Mouse (Mus musculus): ENCODE results near the gene Eme1.

Eme1 gene

DNA sequence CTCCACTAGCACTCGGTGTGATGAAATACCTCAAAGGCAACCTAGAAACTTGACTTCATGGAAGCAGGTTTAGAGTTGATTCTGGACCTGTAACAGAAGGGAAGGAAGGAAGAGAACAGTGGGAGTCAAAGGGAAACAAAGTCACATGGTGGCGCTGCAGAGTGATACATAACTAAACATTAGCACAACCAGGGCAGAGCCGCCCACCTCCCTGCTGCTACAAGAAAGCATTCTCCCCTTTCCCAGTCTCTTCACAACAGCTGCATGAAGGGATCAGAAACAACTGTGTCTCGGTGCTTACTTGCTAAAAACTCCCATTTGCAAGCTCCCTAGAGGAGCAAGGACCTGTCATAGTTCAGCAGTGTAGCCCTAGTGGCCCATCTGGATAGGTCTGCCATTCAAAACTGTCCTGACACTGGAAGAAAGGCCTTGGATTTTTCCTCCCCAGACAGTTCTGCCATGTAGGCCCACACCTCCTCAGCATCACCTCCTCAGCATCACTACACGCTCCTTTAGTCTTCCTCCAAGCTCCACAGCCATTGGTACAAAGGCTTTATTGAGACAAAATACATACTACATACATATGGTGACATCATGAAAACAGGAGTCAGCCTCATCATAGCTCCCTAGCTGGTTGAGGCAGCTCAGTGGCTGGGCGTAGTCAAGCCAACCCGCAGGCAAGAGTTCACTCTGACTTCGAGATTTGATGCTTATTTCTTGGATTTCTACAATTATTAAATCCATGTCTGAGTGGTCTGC, 9.1 kb downstream of the Eme1 start:
- no peak for DNase-seq

DNA sequence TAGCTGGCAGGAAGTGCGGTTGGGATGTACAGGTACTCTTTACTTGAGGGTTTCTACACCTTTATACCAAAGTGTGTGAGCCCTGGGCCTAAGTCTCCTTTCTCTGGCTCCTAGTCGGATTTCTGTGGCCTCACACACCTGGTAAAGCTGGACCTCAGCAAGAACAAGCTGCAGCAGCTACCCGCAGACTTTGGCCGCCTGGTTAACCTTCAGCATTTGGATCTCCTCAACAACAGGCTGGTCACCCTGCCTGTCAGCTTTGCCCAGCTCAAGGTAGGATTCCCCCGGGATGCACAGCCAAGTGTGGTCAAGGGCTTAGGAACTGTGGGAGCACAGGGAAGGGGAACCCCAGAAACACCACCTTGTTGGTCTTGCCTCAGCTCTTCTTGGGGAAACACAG, 19.3 kb downstream of the Eme1 start:
- peak; percentile 76 to 79 for DNase-seq

DNA sequence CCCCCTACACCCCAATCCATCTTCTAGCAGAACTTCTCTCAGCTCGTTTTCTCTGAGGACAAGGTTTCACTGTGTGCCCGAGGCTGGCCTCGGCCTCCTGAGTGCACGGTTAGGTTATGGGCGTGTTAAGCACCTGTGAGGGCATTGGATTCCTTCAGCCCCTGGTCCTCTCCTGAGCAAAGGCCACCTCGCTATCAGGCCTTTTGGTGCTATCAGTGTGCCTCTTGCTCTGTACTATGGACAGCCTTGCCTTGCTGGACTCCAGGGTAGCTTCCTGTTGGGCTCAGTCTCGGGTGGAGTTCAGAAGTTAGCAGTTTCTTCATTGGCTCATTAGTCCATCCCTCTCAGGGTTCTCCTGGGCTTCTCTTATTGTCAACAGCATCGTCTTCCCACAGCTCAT, 20.8 kb downstream of the Eme1 start:
- no peak for DNase-seq

DNA sequence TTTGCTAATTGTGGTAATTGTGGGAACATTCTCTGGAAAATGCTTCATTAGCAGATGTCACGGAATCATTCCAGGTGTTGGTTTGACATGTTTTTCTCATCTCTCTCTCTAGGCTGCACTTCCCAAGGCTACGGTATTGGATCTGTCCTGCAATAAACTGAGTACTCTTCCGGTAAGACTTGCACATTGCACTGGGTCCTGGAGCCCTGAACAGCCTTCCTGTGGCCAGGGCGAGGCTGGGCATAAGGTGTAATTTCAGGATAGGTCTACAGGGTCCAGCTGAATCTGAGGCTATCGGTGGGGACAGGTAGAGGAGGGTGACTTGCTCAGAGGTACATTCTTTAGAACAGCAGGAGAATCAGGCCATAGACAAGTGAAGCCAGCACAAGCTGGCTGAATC, 21.8 kb downstream of the Eme1 start:
- DNase-seq, result no peak

DNA sequence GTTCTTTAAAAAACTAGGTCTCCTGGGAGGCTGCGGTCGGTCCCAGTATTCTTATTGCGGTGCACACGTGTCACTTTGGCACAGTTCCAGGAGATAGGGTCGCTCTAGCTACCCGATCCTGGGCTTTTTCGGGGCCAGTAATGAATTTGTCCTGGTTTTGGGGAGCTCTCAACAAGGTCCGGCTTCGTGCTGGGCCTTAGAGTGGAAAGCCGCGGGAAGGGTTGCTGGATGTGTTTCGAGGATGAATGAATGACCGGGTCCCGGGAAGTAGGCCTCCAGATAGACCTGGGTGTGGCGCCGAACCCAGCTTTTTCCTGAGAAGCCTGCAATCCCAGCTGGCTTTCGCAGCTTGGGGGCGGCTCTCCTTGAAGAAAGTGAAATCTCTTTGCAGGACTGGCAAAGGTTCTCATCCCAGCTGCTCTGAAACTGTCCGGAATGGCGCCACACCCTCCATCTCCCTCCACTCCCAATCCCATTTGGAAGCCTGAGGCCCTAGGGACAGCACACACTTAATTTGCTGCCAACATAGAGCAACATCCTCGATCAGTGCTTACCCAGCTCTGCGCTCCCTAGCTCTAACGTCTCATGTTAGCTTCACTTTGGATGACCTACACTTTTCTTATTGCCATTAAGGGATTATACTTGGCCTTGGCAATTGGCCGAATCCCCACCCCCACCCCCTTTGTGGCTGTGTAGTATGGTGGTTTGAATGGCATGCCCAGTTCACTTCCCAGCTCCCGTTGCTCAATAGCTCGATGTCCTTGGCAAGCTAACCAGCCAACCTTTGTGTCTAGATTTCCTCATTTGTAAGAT, 23.4 kb downstream of the Eme1 start:
- DNase-seq, result peak in 1 of 2 experiments; percentile 50

DNA sequence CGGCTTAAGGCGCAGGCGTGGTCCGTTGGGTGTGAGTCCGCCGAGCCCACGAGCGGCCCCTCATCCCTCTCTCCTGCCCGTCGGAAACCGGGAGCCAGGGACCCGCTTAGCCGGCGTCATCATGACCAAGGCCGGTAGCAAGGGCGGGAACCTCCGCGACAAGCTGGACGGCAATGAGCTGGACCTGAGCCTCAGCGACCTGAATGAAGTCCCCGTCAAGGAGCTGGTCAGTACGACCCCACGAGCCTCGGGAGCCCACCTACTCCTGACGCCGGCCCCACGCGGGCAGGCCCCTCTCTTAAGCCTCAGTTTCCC, 23.9 kb downstream of the Eme1 start:
- no peak for DNase-seq

DNA sequence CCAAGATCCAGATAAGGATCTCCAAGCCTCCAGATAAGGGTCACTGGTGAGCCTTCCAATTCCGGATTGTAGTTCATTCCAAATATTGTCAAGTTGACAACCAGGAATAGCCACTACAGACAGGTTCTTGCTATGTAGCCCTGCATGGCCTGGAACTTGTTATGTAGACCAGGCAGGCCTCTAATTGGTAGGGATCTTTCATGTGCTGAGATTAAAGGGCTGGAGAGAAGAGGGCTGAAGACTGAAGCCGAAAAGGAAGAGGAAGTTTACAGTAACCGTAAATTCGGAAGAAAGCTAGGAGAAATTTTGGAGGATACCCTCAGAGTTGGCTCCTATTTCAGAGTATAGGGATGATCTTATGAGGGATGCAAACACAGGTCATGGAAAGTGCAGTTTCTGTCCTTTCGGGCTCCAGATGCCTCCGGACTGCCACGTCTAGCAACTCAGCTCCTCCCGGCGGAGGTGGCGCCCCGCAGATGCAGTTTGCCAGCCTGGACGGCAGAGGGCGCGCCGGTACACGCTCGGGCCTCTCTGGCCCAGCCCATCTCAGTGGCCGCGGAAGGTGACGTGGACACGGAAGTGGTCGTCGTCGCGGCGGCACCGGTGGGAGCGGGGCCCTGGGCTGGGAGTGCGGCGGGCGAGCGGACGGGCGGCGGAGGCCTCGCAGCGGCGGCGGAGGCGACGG, 24.4 kb downstream of the Eme1 start, which contains the start of gene Lrrc59:
Gene Lrrc59 (plus strand): TSS at position 569 of the 685 bp plus-strand sequence.
- DNase-seq, result peak; percentile 93 to 95

DNA sequence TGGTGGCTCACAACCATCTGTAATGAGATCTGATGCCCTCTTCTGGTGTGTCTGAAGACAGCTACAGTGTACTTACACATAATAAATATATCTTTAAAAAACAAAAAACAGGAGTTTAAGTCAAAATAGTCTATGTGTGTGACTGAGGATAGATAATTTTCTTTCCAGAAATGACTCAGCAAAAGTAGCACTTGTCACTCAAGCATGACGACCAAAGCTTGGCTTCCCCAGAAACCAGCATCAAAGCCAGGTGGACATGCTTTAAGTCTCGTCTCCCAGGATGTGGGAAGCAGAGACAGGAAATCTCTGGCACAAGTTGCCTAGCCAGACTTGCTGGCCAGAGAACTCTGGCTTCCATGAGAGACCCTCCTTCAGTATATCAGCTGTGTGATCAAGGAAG, 31.6 kb downstream of the Eme1 start:
- DNase-seq, result no peak

DNA sequence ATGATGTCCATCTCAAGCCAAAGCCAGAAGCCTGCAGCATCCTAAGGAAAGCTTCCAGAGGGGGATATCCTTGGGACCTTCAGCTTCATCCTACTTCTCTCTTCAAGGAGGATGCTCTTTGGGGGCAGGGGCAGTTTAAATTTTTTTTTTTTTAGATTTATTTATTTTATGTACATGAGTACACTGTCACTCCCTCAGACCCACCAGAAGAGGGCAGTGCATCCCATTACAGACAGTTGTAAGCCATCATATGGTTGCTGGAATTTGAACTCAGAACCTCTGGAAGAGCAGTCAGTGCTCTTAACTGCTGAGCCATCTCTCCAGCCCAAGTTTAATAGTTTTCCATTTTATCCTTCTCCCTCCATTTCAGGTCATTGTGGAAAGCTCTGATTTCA, 32.3 kb downstream of the Eme1 start:
- DNase-seq, result no peak

DNA sequence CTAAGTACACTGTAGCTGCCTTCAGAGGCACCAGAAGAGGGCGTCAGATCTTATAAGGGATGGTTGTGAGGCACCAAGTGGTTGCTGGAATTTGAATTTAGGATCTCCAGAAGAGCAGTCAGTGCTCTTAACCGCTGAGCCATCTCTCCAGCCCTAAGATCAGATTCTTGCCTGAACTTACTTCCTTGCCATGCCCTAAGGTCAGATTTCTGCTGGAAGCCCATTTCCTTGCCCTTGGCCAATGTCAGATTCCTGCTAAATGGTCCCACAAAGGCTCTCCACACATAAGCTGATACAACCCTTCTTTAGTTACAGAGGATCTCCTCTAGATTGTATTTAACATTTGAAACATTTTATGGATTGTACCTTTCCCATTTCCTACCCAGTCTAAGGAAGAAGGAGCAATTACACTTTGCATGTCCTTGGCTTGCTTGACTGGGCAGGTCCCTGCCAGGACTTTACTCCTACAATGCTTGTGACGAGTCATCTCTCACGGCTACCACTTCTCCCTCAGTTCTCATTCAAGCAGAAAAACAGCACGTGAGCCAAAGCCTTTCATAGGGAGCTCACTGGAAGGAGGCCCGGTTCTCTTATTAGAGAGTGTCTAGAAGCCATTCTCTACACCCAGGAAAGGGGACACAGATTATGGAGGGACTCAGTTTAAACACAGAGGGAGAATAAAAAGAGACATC, 32.9 kb downstream of the Eme1 start:
- peak; percentile 30 to 52 for DNase-seq

DNA sequence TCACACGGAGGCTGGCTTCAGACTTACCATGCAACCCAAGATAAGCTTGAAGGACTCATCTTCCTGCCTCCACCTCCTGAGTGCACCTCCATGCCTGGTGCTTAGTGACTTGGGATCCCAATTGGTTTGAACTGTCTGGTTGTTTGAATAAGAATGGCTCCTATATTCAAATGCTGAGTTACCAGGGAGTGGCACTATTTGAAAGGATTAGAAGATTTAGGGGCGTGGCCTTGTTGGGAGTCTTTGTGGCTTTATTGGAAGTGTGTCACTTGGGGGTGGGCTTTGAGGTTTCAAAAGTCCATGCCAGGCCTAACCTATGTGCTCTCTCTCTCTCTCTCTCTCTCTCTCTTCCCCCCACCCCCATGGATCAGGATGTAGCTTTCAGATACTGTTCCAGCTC, 36.1 kb downstream of the Eme1 start:
- no peak for DNase-seq

DNA sequence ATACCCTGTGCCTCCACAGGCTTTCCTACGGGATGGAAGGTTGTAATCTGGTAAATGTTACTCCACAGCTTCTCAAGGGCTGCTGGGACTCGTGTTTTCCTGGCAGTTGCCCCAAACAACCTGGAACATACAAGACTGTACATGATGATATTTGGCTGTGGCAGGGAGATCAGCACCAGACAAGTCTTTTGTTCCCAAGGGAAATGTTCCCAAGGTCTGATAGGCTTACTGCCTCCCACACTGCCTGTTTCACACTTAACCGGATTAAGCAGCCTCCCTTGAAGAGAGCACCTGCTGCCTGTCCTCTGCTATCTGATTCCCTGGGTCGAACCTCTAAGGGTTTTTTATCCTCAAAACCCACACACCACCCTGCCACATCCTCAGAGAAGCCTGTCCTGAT, 38.3 kb downstream of the Eme1 start:
- no peak for DNase-seq

DNA sequence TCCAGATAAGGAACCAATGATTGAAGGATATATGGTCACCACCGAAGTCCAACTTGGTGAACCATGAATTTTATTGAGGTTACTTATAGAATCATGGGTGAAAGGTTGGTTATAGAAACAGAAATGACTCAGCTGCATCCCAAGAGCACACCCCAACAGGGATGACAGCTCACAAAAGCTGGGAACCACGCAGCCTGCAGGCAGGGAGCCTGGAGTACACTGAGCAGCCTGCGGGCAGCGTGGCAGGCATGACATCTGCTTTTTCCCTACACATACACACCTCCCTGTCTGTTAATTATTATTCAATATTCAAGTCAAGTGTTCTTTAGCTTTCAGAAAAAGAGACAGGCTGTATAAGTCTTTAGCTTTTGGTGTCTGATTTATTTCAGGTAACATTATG, 39.2 kb downstream of the Eme1 start:
- no peak for DNase-seq

DNA sequence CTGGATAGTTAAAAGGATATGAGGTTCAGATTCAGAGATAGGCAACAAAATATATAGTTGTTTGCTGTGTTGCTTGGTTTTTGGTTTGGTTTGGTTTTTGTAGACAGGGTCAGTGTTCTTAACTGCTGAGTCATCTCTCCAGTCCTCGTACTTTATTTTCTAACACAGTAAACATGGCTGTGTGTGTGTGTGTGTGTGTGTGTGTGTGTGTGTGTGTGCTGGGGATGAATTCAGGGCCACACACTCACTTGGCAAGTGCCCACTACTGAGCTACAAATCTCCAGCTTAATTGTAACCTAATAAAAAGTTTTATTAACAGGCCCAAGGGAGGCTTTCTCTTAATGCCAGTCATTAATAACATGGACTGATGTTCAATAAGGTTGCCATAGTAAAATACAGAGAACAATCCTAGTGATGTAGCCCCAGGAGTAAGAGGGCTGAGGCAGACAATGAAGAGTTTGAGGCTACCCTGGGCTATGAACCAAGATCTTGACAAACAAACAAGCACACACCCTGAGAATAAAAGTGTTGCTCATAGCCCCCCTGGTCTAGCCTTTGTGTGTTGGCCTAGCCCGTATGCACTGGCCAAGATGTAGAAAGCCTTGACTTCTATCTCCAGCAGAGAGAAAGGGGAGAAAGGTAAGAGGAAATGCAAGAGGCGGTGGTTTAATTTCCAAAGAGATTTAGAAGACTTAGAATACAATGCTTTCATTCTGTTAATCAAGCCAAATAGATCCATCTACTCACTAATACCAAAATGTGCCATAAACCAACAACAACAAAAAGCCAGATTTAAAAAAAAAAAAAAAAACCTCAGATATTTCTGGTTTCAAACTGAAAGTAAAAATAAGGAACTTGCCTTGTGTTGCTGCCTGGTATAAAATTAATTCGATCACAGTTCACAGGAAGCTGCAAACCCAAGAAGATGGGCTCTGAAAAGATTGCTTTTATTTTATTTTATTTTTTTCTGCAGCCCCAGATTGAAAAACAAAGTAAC, 42.7 kb downstream of the Eme1 start:
- DNase-seq, result no peak

DNA sequence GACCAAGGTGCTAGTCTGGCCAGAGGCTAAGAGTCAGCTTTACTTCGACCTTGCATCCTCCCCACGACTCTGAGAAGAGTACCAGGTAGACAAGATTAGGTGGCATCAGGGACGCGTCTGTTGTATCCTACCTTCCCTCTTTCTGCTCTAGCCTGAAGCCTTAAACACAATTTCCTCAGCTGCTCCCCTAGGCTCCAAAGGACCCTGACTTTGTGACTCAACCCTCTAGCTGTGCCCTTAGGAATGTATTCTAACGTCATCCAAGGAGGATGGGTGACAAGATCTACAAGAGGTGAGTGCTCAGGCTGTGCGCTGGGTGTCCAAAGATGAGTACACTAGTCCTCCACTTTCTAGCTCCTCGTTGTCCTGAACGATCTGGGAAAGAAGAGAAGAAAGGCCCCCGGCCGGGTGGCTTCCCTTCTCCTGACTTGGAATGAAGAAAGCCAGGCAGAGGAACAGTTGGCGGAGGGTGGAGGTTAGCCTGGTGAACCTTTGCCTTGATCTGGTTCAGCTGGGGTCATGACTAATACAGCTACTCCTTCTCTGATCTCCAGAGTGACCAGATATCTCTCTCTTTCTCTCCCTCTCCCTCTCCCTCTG, 51.3 kb downstream of the Eme1 start:
- DNase-seq, result no peak

DNA sequence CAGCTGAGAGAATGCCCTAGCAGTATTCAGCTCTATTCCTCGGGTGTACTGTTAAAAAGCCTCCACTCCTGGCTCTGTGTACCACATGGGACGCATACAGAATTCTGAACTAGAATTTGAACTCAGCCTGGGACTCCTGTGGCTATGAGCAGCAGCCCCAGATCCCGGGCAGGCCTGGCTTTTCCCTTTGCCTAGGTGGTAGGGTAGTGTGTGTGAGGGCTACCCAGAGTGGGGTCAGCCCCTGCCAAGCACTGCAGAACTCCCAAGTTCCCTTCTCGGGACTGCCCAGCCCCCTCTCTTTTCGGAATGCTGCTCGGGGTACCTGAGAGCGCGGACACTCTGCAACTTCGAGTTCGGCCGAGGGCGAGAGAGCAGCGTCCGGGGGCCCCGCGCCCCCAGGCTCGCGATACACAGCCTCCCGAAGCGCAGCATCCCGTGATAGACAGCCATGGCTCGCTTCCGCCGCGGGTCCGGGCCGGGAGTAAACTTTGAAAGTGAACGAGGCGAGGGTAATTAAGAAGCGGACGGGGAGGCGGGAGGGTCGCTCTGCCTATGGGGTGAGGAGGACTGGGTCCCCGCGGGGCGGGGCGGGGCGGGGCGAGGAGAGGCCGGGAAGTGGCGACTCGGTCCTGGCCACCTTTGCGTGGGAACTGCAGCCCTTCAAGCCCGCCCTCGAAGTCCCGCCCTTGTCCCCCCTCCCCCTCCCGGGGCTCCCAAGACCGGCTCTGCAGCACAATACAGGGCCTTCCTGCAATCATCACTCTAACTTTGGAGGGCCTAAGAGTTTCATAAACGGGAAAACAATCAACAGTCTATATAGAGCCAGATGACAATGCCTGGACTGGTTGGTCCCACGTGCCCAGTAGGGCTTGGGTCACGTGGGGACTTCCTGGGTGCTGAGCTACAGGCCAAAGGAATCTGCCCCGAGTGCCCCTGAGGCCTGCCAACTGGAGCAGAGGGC, 52.2 kb downstream of the Eme1 start, which contains the start of gene Acsf2:
Gene Acsf2 (minus strand): TSS at position 551 of the 961 bp plus-strand sequence.
- peak; percentile 90 to 93 for DNase-seq

DNA sequence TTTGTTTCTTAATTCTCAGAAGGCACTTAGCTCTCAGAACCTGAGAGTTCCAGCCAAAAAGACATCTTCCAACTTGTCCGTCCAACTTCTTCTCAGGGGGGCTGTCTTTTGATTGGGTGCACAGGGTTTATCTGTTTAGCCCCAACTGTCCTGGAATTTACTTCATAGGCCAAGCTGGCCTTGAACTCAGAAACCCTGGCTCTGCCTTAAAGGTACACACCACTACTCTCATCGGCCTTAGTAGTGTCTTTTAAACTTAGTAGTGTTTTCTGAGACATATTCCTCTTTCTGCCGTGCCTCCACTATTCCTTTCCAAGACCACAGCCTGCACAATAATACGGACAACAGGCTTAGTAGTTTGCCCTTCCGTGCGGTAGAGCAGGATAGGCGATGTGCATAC, 53.3 kb downstream of the Eme1 start:
- no peak for DNase-seq

DNA sequence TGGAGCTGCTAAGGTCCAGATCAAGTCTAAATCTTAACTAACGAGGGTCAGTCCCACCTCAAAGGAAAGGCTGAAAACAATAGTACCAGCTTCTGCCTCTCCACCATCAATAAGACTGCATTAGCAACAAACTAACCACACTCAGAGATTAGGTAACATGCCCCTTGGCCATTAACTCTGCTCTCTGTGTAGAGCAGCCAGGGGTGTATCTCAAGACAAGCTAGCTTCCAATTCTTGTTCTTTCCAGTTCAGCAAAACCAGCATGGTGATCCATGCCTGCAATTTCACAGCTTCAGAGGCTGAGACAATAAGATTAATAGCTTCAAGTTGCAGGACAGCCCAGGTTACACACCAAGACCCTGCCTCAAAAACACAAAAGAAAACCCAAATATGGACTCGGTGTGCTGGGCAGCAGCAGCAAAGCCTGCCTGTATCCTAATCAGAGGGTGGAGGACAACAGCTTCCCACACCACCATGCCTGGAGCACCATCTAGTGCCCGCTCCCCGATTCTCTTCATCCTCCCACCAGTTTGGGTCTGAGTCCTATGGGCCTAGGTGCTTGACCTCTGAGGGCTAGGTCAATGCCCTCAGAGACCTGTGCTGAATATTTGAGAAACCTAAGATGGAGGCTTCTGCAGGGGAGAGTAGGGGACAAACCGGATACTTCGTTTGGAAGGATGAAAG, 55.2 kb downstream of the Eme1 start:
- DNase-seq, result peak; percentile 16 to 36

DNA sequence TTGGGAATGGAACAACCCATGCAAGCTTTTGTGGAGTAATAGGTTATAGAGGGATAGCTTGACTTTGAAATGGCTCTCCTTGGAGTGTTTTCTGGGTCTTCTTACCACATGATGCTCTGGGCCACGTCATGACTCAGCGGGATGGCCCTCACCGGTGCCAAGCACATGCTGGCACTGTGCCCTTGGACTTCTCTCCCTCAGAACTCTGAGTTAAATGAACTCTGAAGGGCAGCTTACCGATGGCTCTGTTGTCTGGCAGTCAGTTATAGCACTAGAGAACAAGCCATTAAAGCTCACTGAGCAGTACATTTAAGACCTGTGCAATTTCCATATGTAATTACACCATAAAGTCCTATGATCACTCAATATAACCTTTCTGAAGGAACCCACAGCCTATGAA, 56.4 kb downstream of the Eme1 start:
- DNase-seq, result peak; percentile 91 to 92

Measured in kidney, postnatal 36 days (tissue).